Mouse (Mus musculus) urinary bladder, postnatal 10 days (tissue): ENCODE data around the gene Pde4d.
"Not testable (repeated sequence)": the region's sequence is repeated elsewhere in the genome, so short reads cannot be mapped to it uniquely, and the experiment has no call there.

Experiments used
- DNase-seq: peaks from one replicate; pipeline ENCODE4 v3.0.0; 2022; ENCODE audit warnings: low spot score

Pde4d gene

GRCm38 (mm10) chr13:108692883-108693550 lies 243.3 kb downstream of the Pde4d start:
- DNase-seq = no peak

- DNase-seq = no peak
Observed at GRCm38 (mm10) chr13:108705441-108705840, 255.7 kb downstream of the Pde4d start.

- no peak for DNase-seq
Observed at GRCm38 (mm10) chr13:108714032-108714431, 264.3 kb downstream of the Pde4d start.

- DNase-seq = no peak
Observed at GRCm38 (mm10) chr13:108715029-108715428, 265.3 kb downstream of the Pde4d start.

- DNase-seq = no peak
Observed at GRCm38 (mm10) chr13:108722234-108722633, 272.5 kb downstream of the Pde4d start.

- not testable (repeated sequence) for DNase-seq
Observed at GRCm38 (mm10) chr13:108734356-108734755, 284.6 kb downstream of the Pde4d start.

GRCm38 (mm10) chr13:108751155-108751840 lies 301.6 kb downstream of the Pde4d start:
- DNase-seq = no peak

GRCm38 (mm10) chr13:108757477-108757876 lies 307.7 kb downstream of the Pde4d start:
- no peak for DNase-seq

- no peak for DNase-seq
Observed at GRCm38 (mm10) chr13:108758331-108758730, 308.6 kb downstream of the Pde4d start.

- no peak for DNase-seq
Observed at GRCm38 (mm10) chr13:108759140-108759539, 309.4 kb downstream of the Pde4d start.

- DNase-seq = no peak
Observed at GRCm38 (mm10) chr13:108763295-108763694, 313.5 kb downstream of the Pde4d start.

- DNase-seq = no peak
Observed at GRCm38 (mm10) chr13:108766020-108766727, 316.4 kb downstream of the Pde4d start.

- no peak for DNase-seq
Observed at GRCm38 (mm10) chr13:108769465-108770056, 319.8 kb downstream of the Pde4d start.

- no peak for DNase-seq
Observed at GRCm38 (mm10) chr13:108772386-108772785, 322.6 kb downstream of the Pde4d start.

- DNase-seq = no peak
Observed at GRCm38 (mm10) chr13:108774981-108775380, 325.2 kb downstream of the Pde4d start.

GRCm38 (mm10) chr13:108775882-108776281 lies 326.1 kb downstream of the Pde4d start:
- DNase-seq = no peak

- DNase-seq = not testable (repeated sequence)
Observed at GRCm38 (mm10) chr13:108797620-108798019, 347.9 kb downstream of the Pde4d start.

- DNase-seq = no peak
Observed at GRCm38 (mm10) chr13:108809191-108809590, 359.4 kb downstream of the Pde4d start.

- DNase-seq = no peak
Observed at GRCm38 (mm10) chr13:108812956-108813355, 363.2 kb downstream of the Pde4d start.

GRCm38 (mm10) chr13:108819846-108820408 lies 370.2 kb downstream of the Pde4d start:
- no peak for DNase-seq

- DNase-seq = no peak
Observed at GRCm38 (mm10) chr13:108820487-108820886, 370.7 kb downstream of the Pde4d start.

- no peak for DNase-seq
Observed at GRCm38 (mm10) chr13:108821270-108821669, 371.5 kb downstream of the Pde4d start.
